Mouse (Mus musculus) left cerebral cortex, adult 8-10 months (tissue): ENCODE measurements around the gene H2al1m. TPM values are rescaled to one million over a fixed set of nuclear protein-coding genes. Genes with fewer than 3 reads are reported as not detected.
A peak's percentile ranks its signal among the peaks of the same experiment; 100 is the strongest.
"Not testable (repeated sequence)": the region's sequence is repeated elsewhere in the genome, so short reads cannot be mapped to it uniquely, and the experiment has no call there.

Experiments used
- DNase-seq, 2 experiments: peaks; one replicate each; pipeline ENCODE4 v3.0.0; 2022; ENCODE audit warnings: low spot score in 2 of 2
- total RNA-seq, 4 experiments: library from RNA; stranded (reverse); gene quantifications; 2 replicates each; pipeline ENCODE4 v1.2.4; 2022

Gene H2al1m
- total RNA-seq, result under 1 TPM in 2 of 4 experiments, not detected in 2; 0.81 to 0.98 TPM

DNA sequence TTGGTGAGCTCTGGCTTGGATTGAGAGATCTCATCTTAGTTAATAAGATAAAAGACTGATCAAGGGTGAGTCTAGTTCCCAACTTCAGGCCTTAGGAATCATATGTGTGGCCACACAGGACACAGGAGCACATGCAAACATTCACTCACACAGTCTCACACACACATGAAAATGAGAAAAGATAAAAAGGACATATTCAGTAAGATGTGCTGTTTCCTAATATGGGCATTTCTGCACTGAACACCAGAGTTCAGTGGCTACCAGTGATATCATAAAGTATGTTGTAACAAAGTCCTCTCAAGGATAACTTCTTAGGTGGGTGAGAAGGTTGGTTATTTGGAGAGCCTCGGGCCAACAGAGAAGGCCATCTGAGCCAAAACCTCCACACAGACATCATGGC, at the start of gene H2al1m:
H2al1m (plus strand) TSS at position 301 of the 400 bp plus-strand sequence.
- not testable (repeated sequence) for DNase-seq

DNA sequence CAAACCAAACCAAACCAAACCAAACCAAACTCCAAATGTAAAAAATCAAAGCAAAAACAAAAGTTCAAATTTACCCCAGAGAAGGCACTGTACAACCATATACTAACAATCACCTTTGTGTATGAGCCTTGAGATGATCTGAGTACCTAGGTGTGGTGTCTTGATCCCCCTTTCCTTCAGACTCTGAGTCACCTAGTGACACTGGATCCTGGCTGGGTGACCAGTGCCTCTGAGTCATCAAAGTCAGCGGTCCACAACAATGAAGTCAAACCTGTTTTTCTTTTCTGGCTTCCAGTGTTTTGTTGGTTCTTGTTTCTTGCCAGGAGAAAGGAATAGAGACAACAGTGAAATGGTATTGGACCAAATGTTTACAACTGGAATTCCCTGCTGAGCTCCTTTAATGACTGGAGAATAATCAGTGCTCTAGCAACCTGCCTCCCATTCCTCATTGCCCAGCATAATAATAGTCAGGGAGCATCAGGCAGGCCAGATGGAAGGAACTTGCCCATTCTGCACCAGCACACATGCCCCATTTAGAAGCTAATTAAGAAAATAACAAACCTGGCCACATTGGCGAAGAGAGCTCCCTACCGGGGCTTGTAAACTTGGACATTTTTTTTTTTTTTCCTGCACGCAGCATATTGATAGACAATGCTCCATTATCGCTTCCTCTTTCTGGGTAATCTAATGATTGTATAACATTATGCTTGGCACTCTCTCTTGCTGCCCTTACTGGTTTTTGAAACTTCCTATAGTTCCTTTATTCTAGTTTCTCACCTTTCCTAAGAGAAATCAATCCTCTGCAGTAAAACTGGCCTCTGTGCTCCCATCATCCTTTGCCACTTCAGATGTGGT, 42.6 kb upstream of the H2al1m start:
- no peak for DNase-seq

DNA sequence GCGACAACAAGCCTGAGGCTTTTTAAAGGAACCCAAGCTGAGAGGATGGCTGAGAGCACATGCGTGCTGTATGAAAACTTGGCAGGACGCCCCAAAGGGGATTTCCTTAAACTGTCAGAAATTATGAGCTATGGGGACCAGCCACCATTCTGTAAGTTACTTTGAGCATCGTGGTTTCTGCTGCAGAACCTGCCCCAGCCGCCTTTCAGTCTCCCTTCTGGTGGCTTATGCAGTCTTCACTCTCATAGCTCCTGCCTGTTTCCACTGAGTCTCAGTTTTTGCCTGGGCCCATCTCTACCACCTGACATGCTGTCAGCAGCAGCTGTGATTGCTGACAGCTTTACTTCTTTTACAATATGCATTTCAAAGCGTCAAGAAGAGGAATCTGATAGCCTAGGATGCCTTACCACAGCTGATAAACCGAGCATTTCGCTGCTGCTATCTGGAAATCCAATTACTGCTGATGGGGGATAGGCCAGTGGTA, 40.1 kb upstream of the H2al1m start:
- DNase-seq, result no peak

DNA sequence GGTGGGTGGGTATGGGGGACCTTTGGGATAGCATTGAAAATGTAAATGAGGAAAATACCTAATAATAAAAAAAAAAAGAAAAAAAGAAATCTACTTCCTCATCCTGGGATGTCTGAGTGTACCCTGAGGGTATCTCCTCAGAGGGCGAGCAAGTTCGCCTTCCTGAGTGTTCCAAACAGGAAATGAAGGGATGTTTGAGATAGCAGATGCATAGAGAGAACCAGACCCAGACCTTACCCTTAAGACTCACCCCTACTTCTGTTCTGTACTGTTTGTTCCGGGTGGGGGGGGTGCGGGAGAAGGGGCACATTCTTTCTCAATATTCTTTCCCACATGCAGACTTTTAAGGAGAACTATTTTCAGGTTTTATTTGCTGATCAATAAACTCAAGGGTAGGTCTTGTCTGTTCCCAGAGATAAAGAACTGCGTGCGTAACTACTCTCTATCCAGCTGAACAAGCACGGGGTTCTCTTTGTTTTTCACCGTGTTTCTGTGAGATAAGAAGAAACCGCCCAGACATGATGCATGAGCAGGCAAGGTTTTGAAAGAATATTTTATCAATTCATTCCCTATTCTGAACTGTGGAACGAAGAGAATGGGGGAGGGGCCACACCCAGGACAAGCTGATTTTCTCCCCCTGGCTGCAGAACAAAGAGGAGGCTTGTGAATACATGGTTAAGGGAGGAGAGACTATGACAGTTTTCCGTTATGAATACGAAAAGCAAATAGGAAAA, 38.8 kb upstream of the H2al1m start:
- DNase-seq, result no peak

DNA sequence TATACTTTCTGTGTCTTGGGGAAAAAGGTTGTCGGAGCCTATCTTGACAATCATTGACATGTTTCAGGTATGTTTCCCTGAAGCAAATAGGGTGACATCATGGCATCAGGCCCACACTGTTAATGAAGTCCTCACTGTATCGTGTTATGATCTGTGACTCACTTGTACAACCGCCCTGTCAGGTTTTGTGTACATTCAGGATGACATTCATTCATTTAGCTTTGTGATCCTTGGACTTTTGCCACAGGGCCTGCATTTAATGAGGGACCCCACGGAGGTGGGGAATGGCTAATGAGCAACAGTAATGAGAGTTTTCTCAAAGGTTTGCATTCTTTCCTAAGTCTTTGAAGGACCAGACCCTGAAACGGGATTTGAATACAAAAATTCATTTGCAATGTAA, 34.7 kb upstream of the H2al1m start:
- DNase-seq, result no peak

DNA sequence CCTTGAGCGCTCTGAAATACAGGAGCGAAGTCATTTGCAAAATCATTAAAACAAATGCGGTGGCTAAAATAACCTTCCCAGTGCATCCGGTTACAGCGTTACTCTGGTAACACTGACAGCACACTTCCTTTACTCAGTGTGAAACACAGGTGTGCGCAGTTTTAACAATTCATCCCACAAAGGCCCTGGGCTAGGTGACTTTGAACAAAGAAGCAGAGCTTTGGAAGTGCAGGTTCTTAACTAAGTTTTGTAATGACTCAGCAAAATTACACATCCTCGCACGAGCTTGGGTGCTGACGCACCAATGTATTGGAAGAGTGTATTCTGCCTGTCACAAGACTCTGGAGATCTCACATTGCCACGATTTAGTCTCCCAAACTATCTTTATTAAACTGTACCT, 29.6 kb upstream of the H2al1m start:
- DNase-seq, result no peak

DNA sequence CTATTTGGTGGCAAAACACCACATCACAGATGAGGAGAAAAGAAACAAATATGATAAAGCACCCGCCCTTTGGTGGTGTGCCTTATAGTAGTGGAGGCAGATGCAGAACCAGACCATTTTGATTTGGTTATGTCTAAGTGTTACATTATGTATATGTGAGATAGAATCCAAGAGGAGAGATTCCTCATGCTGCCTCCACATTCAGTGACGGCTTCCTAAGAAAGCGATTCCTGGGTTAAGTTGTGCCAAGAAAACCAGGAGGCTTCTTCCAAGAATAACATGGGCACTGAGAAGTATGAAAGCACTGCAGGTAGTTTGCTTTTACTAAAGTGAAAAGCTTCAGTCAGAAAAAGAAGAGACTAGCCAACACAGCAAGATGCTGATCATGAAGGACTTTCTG, 28.7 kb upstream of the H2al1m start:
- no peak for DNase-seq

DNA sequence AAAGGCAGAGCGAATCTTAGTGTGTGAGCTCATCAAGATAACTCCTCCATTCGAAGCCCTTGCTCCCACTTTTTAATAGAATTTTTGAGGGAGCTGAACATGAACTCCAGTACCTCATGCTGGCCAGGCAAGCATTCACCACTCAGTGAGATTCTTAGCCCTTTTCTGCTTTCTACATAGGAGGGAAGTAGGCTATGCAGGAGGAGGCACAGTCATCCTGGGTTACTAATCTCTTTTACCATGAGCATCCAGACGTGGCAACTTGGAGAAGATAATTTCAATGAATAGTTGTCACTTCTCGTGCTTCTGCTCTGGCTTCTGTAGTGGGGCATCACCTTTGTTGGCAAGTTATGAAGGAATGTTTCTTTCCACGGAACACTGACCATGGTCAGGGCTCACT, 26.8 kb upstream of the H2al1m start, which contains the start of gene Gm14862:
Gm14862 (minus strand) TSS at position 134 of the 400 bp plus-strand sequence.
- DNase-seq, result no peak

DNA sequence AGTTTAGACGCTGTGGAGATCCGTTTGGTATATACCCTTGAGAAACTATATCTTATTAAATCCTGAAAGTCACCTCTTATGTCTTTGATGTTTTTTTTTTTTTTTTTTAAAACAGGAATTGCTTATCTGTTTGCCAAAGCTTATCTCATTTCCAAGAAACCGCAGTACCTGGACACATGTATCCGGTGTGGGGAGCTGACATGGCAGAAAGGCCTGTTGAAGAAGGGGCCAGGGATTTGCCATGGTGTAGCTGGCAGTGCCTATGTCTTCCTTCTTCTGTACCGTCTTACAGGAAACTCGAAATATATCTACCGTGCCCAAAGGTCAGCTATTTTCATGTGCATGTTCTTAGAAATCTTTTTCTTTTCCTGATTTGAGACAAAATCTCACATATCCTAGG, 25.7 kb upstream of the H2al1m start:
- no peak for DNase-seq

DNA sequence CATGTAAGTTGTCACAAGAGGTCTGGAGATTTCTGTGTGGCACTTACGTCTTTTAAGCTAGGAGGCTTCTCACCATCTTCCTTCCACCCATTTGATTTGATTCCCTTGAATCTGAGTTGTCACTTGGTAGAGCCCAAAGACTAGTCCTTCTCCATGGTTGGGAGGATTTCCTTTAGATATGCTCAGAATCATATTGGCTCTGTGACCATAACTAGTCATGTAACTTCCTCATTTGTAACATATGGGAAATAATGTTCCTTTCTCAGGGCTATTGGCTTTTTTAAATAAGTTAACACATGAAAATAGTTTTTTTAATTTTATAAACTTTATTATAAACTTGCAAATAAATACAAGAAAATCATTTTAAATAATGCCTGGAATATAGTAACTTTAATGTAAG, 24.3 kb upstream of the H2al1m start:
- no peak for DNase-seq

DNA sequence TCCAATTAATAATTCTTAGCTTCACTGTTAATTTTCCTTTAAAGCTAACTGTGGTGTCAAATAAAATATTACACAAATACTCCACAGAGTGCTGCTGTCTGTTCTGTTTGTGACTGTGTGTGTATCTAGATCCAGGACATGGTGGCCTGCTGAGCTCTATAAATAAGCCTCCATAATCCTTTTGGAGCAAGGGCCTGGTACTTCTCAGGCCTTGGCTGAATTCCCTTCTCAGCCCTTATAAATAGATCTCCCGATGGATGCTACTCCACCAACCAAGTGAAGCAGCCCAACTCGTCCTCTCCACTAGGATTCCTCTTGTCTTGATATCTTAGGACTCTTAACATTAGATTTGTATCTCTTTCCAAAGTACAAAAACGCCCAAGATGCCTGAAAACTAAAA, 12.5 kb upstream of the H2al1m start:
- no peak for DNase-seq

DNA sequence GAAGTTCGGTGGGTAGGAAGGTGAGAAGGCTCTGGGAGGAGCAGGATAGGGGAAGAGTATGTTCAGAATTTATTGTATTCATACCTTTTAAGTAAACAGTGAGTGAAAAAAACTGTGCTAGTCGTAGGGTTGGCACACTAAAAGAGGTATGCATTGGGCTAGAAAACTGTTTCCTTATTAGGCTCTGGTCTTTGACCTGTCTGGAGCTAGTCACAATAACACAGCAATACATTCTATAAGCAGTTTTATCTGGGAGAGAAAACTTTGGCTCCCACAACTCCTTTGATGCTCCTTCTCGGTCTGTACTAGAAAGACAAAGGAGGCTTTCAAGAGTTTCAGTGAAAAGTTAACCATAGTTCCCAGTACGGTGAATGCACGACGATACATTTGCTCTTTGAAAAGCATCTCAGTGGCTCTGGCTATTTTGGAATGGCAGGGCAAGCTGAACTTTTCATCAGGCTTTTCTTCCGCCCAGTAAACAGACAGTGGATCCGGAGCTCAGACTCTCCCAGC, 11.6 kb upstream of the H2al1m start:
- DNase-seq, result no peak

DNA sequence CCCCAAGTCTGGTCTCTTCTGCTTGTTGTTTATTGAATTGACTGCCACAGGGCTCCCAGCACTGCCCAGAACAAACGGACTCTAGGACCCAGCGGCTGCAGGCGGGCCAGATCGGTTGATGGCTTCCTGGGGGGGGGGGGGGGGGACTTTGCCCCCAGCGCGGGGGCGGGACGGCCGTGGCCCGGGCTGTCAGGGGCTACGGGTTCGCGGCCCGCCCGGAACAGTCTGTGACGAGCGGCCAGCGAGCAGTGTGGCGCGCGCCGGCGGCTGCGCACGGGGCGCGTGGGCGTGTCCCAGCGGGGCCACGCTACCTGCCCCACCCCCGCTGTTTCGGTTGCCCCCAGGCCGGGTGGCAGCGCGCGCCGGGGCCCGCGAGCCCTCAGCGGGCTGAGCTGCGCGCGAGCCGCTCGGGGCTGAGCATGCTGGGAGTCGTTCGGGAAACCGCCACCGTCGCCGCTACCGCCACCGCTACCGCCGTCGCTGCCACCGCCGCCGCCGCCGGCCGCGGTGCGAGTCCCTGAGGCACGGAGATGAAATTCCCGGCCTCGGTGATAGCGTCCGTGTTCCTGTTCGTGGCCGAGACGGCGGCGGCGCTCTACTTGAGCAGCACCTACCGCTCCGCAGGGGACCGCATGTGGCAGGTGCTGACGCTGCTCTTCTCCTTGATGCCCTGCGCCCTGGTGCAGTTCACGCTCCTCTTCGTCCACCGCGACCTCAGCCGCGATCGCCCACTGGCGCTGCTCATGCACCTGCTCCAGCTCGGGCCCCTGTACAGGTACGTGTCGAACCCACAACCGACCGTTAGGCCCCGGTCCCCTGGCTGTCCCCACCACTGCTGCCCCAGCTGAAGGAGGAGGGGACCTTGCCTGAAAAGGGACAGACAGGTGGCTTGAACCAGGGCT, 10.9 kb upstream of the H2al1m start, which contains the start of gene Xk:
Xk (plus strand) TSS at position 297 of the 902 bp plus-strand sequence.
- DNase-seq, result peak; percentile 11 to 23

DNA sequence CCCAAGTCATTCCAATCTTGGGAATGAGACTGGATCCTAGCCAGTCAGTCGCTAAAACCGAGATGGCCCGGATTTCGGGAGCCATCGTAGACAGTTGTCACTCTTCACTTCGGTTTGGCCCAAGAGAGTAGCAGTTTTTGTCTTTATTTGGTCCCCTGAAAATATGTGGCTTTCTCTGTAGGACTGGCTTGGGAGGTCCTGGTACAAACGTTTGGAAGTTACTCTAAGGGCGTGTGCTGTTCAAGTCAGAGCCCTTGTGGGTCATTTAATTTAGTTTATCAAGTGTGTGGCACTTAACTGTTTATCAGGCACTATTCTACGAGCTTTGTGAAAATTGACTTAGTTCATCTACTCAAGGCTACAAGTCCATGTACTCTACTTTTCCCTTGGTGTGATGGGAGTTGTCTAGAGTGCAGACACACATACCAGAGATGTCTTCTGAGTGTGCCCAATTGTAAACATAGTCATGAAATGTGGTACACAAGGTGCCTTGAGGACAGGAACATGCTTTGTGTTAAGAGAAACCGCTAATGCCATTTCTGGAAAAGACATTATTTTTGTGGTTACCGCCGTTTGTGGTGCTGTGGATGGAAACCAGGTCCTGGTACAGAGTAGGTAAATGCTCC, 10.1 kb upstream of the H2al1m start:
- DNase-seq, result no peak

DNA sequence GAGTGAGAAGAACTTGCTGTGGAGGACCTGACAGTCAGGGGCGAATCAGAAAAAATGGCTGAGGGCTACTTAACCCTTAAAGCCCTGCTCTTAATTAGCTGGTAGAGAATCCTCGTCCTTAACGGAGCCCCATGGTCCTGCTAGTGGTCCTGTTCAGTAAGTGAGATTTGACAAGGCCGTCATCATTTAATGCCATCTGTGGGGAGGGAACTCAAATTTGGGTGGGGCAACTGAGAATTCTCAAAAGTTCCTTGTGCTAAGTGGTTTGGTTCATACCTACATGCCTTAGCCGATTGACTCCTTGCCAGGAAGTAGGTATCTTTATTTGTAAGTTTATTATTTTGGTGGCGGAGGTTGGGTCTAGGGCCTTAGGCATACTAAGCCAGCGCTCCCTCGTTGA, 9.2 kb upstream of the H2al1m start:
- no peak for DNase-seq

DNA sequence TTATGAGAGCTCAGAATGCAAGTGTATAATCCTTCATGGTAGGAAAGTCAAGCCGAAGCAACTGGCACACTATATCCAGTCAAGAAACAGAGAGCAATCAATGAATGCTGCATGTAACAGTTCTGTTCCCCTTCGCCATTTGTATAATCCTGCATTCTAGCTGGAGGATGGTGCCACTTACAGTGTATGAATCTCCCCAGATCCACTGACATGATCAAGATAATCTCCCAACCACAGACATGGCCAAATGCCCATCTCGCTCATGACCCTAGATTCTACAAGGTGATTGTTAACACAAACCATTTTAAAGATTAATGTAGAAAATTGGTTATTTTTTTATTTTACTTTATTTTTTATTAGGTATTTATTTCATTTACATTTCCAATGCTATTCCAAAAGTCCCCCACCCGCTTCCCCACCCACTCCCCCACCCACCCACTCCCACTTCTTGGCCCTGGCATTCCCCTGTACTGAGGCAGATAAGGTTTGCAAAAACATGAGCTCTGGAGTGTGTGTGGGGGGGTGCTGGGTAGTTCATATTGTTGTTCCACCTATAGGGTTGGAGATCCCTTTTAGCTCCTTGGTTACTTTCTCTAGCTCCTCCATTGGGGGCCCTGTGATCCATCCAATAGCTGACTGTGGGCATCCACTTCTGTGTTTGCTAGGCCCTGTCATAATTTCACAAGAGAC, 9.7 kb downstream of the H2al1m start:
- not testable (repeated sequence) for DNase-seq

DNA sequence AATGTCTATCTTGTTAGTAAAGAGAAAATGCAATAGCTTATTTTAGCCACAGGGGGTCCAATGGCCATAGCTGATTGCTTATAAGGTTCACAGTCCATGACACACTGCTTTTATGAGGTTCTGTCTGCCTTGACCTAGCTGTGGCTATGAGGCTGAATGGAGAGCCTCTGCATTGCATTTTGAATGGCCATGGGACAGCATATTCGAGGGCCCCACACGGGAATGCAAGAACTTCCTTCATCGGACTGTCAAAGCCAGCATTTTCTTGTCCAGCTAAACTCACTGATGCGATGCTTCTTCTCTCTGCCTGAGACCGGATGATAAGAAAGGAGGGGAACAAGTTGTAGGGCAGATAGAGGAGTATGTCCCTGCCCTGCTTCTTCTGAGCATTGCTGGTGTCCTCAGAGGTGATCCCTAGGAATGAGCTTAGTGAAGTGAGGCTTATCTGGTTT, 14.9 kb downstream of the H2al1m start:
- DNase-seq, result no peak

DNA sequence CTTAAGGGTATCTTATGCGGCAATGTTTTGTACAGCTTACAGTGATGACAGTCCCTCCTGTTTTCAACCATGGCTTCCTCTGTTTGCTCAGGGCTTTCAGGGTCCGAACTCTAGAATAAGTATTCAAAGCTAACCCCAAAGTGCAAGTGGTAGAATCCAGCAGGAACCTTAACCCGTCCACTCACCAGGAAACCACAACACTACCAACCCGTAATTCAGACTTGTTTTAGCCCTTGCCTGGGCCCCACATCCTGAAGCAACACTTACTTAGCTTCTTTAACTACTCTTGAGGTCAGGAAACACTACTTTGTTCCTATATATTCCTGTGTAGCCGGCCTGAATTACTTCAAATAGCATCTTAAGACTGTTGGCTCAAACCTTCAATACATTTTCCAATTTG, 19.2 kb downstream of the H2al1m start:
- no peak for DNase-seq

DNA sequence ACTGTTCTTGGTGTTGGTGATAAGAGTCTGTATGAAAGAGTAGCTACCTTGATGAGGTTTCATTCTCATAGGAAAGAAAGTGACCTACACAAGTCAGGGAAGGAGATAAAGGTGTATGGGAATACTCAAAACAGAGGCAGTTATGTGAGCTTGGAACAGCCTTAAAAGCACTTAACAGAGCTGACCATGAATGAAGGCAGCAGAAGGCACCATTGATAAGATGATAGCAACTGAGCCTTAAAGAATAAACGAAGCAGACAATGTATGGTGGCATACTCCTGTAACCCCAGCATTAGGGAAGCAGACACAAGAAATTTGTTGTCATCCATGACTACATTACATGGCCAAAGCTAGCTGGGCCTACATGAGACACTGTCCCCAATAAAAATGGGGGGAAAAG, 19.9 kb downstream of the H2al1m start:
- DNase-seq, result no peak

DNA sequence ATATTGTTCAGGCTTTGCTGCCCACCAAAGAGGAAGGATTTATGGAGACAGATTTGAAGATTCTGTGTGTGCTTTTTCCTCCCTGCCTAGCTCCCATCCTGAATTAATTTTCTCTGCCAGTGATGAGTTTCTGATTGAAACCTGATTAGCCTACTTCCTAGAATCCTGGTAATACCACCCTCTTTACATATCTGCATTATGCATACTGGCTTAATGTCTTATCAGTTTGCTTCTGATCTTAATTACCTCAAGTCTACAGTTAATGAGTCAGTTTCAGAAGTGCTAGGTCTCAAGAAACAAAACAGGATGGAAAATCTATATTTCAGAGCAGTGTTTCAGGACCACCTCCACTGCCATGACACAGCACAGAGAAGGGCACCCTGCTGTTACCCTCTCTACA, 32.9 kb downstream of the H2al1m start:
- not testable (repeated sequence) for DNase-seq
